Mouse (Mus musculus): ENCODE results near the gene Ywhag. TPM values are rescaled to one million over a fixed set of nuclear protein-coding genes. Genes with fewer than 3 reads are reported as not detected.

Ywhag gene
- polyA plus RNA-seq, 1 experiment from 2014 or later: 665 TPM

- H3K9ac ChIP-seq: no peak overlapping the region
- WGBS: 89% methylated on average over 5 of the region's 5 CpGs
Observed at GRCm38 (mm10) chr5:135870505-135870904, 63.9 kb downstream of the Ywhag start.

GRCm38 (mm10) chr5:135869661-135870423 is 64.6 kb downstream of the Ywhag start:
- Histone ChIP-seq H3K9me3 (no peaks in the 10 kb centered on the region), H3K27me3 (peaks cover 68% of the 10 kb centered on the region), H3K36me3 (peaks cover 26% of the 10 kb centered on the region), H3K4me1 (replicated peaks) (peaks cover 25% of the 10 kb centered on the region), H3K4me3 (0 out of 2 replicates have a peak overlapping the region, but pooled peaks have one; percentile 45), H3K4me2 (peak overlapping the region; percentile 75), H3K9ac (no peak overlapping the region), H3K27ac (replicated peaks) (no peak overlapping the region)
- ATAC-seq (ENCODE audit: low read depth): no peak
- WGBS: 62% methylated on average over 14 of the region's 14 CpGs

More at GRCm38 (mm10) chr5:135870505-135870904, 63.9 kb downstream of the Ywhag start:
- peaks cover 62% of the 10 kb centered on the region for H3K27me3 ChIP-seq
- no peak overlapping the region for H3K4me3 ChIP-seq
- ATAC-seq (ENCODE audit: low read depth): no peak
- peaks cover 20% of the 10 kb centered on the region; the same call in 1 of the 2 replicates for H3K36me3 ChIP-seq
- H3K27ac ChIP-seq (replicated peaks): no peak overlapping the region
- H3K4me1 ChIP-seq (replicated peaks): peaks cover 25% of the 10 kb centered on the region
- H3K9me3 ChIP-seq: no peaks in the 10 kb centered on the region
- H3K4me2 ChIP-seq: no peak overlapping the region

GRCm38 (mm10) chr5:135868653-135869052 is 65.8 kb downstream of the Ywhag start:
- WGBS: 3% methylated on average over 27 of the region's 27 CpGs

GRCm38 (mm10) chr5:135867637-135868593 is 66.5 kb downstream of the Ywhag start:
- ATAC-seq (ENCODE audit: low read depth): peak; percentile 54
- under 1% methylated on average over 64 of the region's 89 CpGs for WGBS
- H3K4me3 ChIP-seq: peak overlapping the region; percentile 45
- peaks cover 25% of the 10 kb centered on the region for H3K4me1 ChIP-seq (replicated peaks)
- peaks cover 31% of the 10 kb centered on the region for H3K36me3 ChIP-seq
- peak overlapping the region; percentile 59 for H3K27ac ChIP-seq (replicated peaks)
- H3K4me2 ChIP-seq: peak overlapping the region; percentile 75
- no peaks in the 10 kb centered on the region for H3K9me3 ChIP-seq
- peaks cover 65% of the 10 kb centered on the region for H3K27me3 ChIP-seq
- H3K9ac ChIP-seq: peak overlapping the region; percentile 83

More at GRCm38 (mm10) chr5:135868653-135869052, 65.8 kb downstream of the Ywhag start:
- H3K4me2 ChIP-seq: peak overlapping the region; percentile 75
- peaks cover 70% of the 10 kb centered on the region for H3K27me3 ChIP-seq
- H3K4me1 ChIP-seq (replicated peaks): peaks cover 25% of the 10 kb centered on the region
- peak; percentile 30 for ATAC-seq (ENCODE audit: low read depth)
- no peaks in the 10 kb centered on the region for H3K9me3 ChIP-seq
- peaks cover 30% of the 10 kb centered on the region for H3K36me3 ChIP-seq
- peak overlapping the region; percentile 83 for H3K9ac ChIP-seq
- H3K27ac ChIP-seq (replicated peaks): 0 out of 2 replicates have a peak overlapping the region, but pooled peaks have one; percentile 0
- H3K4me3 ChIP-seq: peak overlapping the region; percentile 45

DNA sequence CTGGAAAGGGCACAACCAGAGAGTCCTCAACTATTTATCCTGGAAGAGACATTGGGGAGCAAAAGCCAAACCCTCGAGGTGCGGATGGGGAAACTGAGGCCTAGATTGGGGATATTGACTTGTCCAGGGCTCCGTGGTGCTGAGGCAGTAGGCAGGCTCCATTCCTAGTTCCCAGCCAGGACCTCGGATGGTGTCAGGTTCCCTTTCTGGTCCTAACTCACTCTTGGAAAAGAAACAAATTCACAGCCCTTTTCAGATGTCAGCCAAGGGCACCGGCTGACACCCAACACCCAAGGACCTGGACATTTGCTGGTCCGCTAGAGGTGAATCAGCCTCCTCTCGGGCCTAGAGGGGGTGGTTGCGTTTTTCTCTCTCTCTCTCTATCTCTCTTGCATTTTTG is 67.8 kb downstream of the Ywhag start:
- H3K36me3 ChIP-seq: peaks cover 36% of the 10 kb centered on the region
- no peak for ATAC-seq (ENCODE audit: low read depth)
- H3K27ac ChIP-seq (replicated peaks): no peak overlapping the region
- H3K27me3 ChIP-seq: peaks cover 64% of the 10 kb centered on the region
- H3K9me3 ChIP-seq: no peaks in the 10 kb centered on the region
- no peak overlapping the region for H3K4me3 ChIP-seq
- WGBS: 41% methylated on average over 8 of the region's 8 CpGs
- H3K4me1 ChIP-seq (replicated peaks): peaks cover 25% of the 10 kb centered on the region
- H3K9ac ChIP-seq: peak overlapping the region; percentile 8; the same call in 1 of the 2 replicates
- H3K4me2 ChIP-seq: no peak overlapping the region

Other genes starting within 250 kb of the Ywhag start
- gene Tmem120a, start 190.2 kb downstream of the Ywhag start, polyA plus RNA-seq (2015; fragmentation: Nextera tagmentation; extraction: Ambion mirVana): 80.3 and 84.5 TPM in 2 replicates
- gene Styxl1, start 156.2 kb downstream of the Ywhag start, polyA plus RNA-seq (2015; fragmentation: Nextera tagmentation; extraction: Ambion mirVana): 0.68 TPM in 1 of 2 replicates, not detected in the other
- 607 and 633 TPM in 2 replicates for gene Mdh2, start 156.1 kb downstream of the Ywhag start, polyA plus RNA-seq (2015; fragmentation: Nextera tagmentation; extraction: Ambion mirVana)
- 77.2 and 85.9 TPM in 2 replicates for gene Srrm3, start 127.7 kb downstream of the Ywhag start, polyA plus RNA-seq (2015; fragmentation: Nextera tagmentation; extraction: Ambion mirVana)
- gene Hspb1, start 46.7 kb downstream of the Ywhag start, polyA plus RNA-seq (2015; fragmentation: Nextera tagmentation; extraction: Ambion mirVana): 15.8 and 19.3 TPM in 2 replicates
- gene Ssc4d, start 39.9 kb upstream of the Ywhag start, polyA plus RNA-seq (2015; fragmentation: Nextera tagmentation; extraction: Ambion mirVana): 0.79 and 1.9 TPM in 2 replicates
- 0.14 TPM in 1 of 2 replicates, not detected in the other for gene Zp3, start 45.5 kb upstream of the Ywhag start, polyA plus RNA-seq (2015; fragmentation: Nextera tagmentation; extraction: Ambion mirVana)
- 25.6 and 26.5 TPM in 2 replicates for gene Dtx2, start 60.2 kb upstream of the Ywhag start, polyA plus RNA-seq (2015; fragmentation: Nextera tagmentation; extraction: Ambion mirVana)
- 0.14 and 0.20 TPM in 2 replicates for gene Upk3b, start 103.9 kb upstream of the Ywhag start, polyA plus RNA-seq (2015; fragmentation: Nextera tagmentation; extraction: Ambion mirVana)
- 0.63 TPM in 1 of 2 replicates, not detected in the other for gene Upk3bl, start 119.9 kb upstream of the Ywhag start, polyA plus RNA-seq (2015; fragmentation: Nextera tagmentation; extraction: Ambion mirVana)
- gene Rasa4, start 149.3 kb upstream of the Ywhag start, polyA plus RNA-seq (2015; fragmentation: Nextera tagmentation; extraction: Ambion mirVana): 19.7 and 19.9 TPM in 2 replicates
- gene Polr2j, start 182.0 kb upstream of the Ywhag start, polyA plus RNA-seq (2015; fragmentation: Nextera tagmentation; extraction: Ambion mirVana): 210 and 232 TPM in 2 replicates
- 25.0 and 25.6 TPM in 2 replicates for gene Lrwd1, start 201.5 kb upstream of the Ywhag start, polyA plus RNA-seq (2015; fragmentation: Nextera tagmentation; extraction: Ambion mirVana)
- gene Alkbh4, start 201.5 kb upstream of the Ywhag start, polyA plus RNA-seq (2015; fragmentation: Nextera tagmentation; extraction: Ambion mirVana): 21.1 and 22.4 TPM in 2 replicates
- gene Orai2, start 236.1 kb upstream of the Ywhag start, polyA plus RNA-seq (2015; fragmentation: Nextera tagmentation; extraction: Ambion mirVana): 29.1 and 33.7 TPM in 2 replicates

All from neural tube, embryonic 13.5 days (tissue).